Mouse (Mus musculus) myocyte (in vitro differentiated cells): ENCODE results near the gene Ppbp.

Experiments
- CEBPB ChIP-seq: IDR thresholded peaks from 2 replicates; pipeline ENCODE4 v1.6.1; 2011; ENCODE audit warnings: mild to moderate bottlenecking, moderate library complexity; ENCODE audit not compliant: poor library complexity, insufficient read depth, severe bottlenecking
- MAX ChIP-seq: IDR thresholded peaks from one replicate; pipeline ENCODE4 v1.6.1; 2011; ENCODE audit warnings: low read depth, mild to moderate bottlenecking, control low read depth
- MYOD1 ChIP-seq, 3 experiments: IDR thresholded peaks; one replicate each; pipeline ENCODE4 v1.6.1; 2011; ENCODE audit warnings: control low read depth in 2 of 3, low read depth in 2 of 3, mild to moderate bottlenecking in 2 of 3, moderate library complexity in 1 of 3; ENCODE audit not compliant: insufficient read length in 2 of 3, control insufficient read depth in 1 of 3
- MYOG ChIP-seq, 3 experiments: IDR thresholded peaks; one replicate each; pipeline ENCODE4 v1.6.1; 2011; ENCODE audit warnings: control low read depth in 2 of 3, low read depth in 2 of 3, mild to moderate bottlenecking in 2 of 3; ENCODE audit not compliant: insufficient read length in 2 of 3, control insufficient read depth in 1 of 3, insufficient read depth in 1 of 3
- POLR2A ChIP-seq: IDR thresholded peaks from one replicate; pipeline ENCODE4 v1.6.1; 2011; ENCODE audit warnings: low read depth, mild to moderate bottlenecking, control low read depth, moderate library complexity; ENCODE audit not compliant: insufficient read length
- POLR2AphosphoS2 ChIP-seq: IDR thresholded peaks from one replicate; pipeline ENCODE4 v1.6.1; 2011; ENCODE audit warnings: low read depth, control low read depth; ENCODE audit not compliant: insufficient read length
- REST ChIP-seq: IDR thresholded peaks from one replicate; pipeline ENCODE4 v1.6.1; 2011; ENCODE audit warnings: mild to moderate bottlenecking, control low read depth, moderate library complexity; ENCODE audit not compliant: insufficient read depth, insufficient read length
- TCF12 ChIP-seq: IDR thresholded peaks from one replicate; pipeline ENCODE4 v1.6.1; 2011; ENCODE audit warnings: mild to moderate bottlenecking, control low read depth; ENCODE audit not compliant: poor library complexity, insufficient read depth, severe bottlenecking
- TCF3 ChIP-seq: IDR thresholded peaks from one replicate; pipeline ENCODE4 v1.6.1; 2011; ENCODE audit warnings: low read depth, control low read depth; ENCODE audit not compliant: insufficient read length
- USF1 ChIP-seq: IDR thresholded peaks from one replicate; pipeline ENCODE4 v1.6.1; 2011; ENCODE audit warnings: low read depth, mild to moderate bottlenecking, control low read depth, moderate library complexity

- TF ChIP-seq POLR2A, result no peak
- TF ChIP-seq POLR2AphosphoS2, result no peak
- TF ChIP-seq TCF3, result no peak
- TF ChIP-seq MYOG (IDR thresholded peaks at IDR 0.05; ENCODE audit: control insufficient read depth in 1 of 3, insufficient read depth in 1 of 3, insufficient read length in 2 of 3, low read depth in 2 of 3), result no peak
- TF ChIP-seq MYOD1 (IDR thresholded peaks at IDR 0.05; ENCODE audit: control insufficient read depth in 1 of 3, insufficient read length in 2 of 3, low read depth in 2 of 3), result no peak
- TF ChIP-seq CEBPB, result no peak
- no peak for TF ChIP-seq USF1
- TF ChIP-seq MAX, result no peak
- TF ChIP-seq REST, result no peak
- no peak for TF ChIP-seq TCF12
These were observed 39.0 kb downstream of the Ppbp start for GRCm38 (mm10) chr5:90807176-90807950.
